Mouse (Mus musculus): ENCODE data around the gene Spg20.

- TF ChIP-seq POLR2A (IDR thresholded peaks at IDR 0.05; ENCODE audit: extremely low read depth, insufficient read depth, low read length) (no peak), CTCF (IDR thresholded peaks at IDR 0.05; ENCODE audit: low read depth, low read length) (no peak)
Measured at GRCm38 (mm10) chr3:55119275-55119898, 7.5 kb downstream of the Spg20 start.
